Mouse (Mus musculus): Measurements from ENCODE around the gene Efl1.

Efl1 gene

DNA sequence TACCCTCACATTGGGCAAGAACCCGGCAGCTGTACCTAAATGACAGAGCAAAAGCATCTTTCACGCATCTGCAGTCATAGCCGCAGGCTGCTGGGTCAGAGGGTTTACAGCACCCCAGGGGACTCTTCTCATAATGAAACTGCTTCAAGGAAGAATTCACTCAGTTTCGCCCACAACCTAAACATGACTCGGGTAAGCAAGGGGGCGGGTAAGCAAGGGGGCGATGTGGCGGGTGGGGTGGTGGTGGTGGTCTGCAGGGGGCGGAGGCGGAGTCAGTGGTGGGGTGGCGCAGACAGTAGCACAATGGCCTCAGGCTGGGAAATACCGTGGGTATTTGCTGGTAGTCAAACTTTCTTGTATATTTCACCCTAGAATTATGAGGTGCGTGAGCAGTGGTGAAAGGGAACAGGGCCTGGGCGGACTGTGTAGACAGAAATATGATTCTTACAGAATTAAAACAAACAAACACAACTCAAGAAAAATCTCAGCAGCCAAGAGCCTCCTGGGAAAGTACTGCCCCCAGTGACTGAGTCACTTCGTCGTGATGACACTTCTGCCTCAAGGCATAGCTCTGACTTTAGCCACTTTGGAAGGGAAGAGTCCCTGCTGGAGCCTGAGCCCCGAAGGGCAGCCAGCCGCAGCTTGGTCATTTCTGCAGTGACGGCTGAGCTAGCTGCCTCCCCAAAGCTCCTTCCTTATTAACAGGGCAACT lies 162.9 kb downstream of the Efl1 start:
- DNase-seq (ENCODE audit: low spot score in 2 of 2), result no peak

DNA sequence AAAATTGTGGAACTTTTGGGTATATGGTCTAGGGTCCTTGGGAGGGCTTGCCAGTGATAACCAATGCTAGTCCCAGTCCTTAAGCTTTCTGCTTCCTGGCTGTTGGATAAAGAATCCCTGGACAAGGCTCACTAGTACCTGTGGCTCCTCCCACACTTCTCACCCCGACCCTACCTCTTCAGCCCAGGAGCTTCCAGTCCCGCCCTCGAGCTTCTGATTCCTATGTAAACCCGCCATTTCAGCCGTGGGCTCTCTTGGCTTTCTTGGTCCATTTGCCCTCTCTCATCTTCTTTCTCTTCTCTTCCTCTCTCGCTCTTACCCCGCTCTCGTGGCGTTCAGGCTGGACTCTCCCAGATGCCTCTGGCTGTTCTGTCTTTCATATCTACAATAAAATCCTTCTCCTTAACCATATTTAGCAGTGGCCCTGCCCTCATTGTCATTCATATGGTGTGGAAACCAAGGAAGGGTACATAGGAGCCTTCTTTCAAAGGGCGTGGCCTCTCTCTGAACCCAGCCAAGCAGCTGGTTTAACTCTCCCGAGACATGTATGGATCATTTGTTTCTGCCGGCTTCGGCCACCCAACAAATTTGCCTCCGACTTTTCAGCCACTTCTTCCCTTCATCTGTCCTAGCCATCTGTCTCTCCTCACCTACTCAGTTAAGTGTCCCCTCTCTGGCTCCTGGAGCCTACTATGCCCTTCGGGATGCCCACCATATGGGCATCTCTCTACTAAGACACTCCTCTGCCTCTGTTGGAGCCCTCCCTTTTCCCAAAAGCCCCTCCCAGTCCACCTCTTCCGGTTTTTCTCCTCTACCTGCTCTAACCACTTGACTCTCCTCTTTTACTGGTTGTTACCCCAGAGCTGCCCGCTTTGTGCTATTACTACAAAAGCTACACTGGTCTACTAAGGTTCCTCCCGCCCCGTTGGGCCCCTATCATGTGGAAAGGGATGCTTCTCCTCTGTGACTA lies 164.1 kb downstream of the Efl1 start:
- no peak for DNase-seq (ENCODE audit: low spot score in 2 of 2)

DNA sequence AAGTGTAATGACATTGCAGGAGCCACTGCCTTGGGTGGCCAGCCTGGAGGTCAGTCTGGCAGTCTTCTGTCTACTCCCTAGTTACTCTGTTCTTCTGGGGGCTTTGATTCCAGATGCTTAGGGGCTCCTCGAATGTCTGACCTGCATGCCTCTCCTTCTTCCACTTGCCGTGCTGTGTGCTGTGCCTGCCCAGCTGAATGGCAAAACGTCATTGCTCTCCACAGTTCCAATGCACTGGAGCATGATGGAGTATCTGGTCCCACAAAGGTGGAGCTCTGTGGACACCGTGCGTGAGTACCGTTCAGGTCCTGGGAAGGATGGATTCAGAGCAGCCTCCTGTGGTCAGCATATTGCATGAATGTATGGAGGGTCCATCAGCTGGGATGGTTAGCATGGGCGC lies 171.1 kb downstream of the Efl1 start:
- DNase-seq (ENCODE audit: low spot score in 2 of 2), result no peak

DNA sequence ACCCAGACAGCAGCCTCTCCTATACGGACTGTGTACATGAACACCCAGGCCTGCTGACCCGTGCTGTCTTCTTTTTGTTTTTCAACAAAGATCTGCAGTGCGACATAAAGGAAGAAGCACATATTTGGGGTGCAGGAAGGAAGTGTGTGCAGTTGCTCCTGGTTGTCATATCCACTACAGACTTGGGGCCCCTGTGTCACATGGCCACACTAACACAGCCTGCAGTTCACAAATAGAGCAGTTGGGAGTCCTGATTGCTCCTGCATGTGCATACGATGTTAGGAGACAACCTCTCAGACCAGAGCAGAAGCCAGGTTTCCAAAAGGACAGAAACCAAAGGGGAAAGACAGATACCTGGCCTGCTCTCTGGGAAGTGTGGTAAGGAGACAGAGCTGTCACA lies 172.2 kb downstream of the Efl1 start:
- no peak for DNase-seq (ENCODE audit: low spot score in 2 of 2)

DNA sequence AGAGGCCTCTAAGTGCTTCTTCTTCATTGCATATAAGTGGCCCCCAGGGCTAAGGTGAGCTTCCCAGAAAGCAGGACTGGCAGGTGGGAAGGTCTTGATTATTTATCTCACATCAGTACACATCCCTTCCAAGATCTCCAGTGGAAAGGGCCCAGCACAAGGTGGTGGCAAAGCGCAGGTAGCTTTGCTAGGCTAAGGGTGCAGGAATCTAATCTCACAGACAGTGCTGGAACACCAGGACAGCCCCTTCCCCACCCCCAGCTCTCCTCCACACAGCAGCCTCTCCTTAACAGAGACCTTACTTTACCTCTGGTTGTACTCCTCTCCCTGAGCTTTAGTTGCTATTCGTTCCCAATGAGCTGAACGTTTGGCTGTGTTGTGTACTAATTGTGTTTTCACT lies 173.1 kb downstream of the Efl1 start:
- no peak for DNase-seq (ENCODE audit: low spot score in 2 of 2)

DNA sequence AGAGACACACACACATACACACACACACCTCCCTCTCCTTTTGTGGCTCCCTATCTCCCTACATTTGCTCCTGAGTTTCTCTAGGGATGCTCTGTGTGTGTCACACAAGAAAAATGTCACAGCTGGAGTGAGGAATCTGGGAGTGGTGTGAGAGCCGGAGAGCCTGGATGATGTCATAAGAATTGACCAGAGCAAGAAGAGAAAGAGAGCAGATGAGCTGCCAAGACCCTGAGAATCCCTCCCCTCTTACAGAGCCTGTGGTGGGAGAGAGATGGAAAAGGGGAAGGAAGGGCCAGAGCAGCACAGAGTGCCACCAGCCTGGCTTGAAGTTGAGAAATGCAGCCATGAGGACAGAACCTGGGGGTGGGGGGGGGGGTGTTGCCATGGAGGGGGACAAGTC lies 174.1 kb downstream of the Efl1 start:
- no peak for DNase-seq (ENCODE audit: low spot score in 2 of 2)

Data from cerebellum, postnatal 4 days (tissue).